Mouse (Mus musculus) kidney, postnatal 10 days (tissue): ENCODE results near the gene BC017158.

ENCODE experiments used
- DNase-seq: peaks from one replicate; pipeline ENCODE4 v3.0.0; 2021; ENCODE audit warnings: mixed read lengths

BC017158 gene

GRCm38 (mm10) chr7:128255757-128256156, 42.2 kb downstream of the BC017158 start:
- DNase-seq = no peak

- DNase-seq = no peak
These were observed 43.0 kb downstream of the BC017158 start for GRCm38 (mm10) chr7:128254978-128255377.

DNA sequence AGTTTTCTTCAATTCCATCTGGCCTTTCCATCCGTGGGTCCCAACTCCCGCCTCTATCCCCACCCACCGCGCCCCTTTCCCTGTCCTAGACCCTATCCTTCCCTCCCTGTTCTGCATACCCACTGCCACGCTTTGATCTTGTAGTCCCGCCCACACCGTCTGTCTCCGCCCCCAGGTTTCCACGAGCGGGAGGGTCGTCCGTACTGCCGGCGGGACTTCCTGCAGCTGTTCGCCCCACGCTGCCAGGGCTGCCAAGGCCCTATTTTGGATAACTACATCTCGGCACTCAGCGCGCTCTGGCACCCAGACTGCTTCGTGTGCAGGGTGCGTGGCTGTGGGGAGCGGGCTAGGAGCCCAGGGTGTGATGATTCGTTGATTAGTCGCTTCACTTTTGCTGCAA, 45.4 kb downstream of the BC017158 start:
- DNase-seq = peak; percentile 56

DNA sequence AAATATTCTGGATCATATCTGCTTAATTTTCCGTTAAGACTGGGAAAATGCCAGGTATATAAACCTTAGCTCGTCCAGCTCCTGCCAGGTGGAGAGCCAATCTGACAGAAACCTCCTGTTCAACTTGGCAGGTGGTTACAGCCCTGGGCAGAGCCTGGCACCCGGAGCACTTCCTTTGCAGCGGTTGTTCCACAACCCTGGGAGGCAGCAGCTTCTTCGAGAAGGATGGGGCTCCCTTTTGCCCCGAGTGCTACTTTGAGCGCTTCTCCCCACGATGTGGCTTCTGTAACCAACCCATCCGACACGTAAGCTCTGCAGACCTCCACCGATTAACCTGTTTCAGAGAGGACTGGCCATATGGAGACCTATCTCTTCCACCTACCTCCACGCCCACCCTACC, 46.0 kb downstream of the BC017158 start:
- DNase-seq = no peak

DNA sequence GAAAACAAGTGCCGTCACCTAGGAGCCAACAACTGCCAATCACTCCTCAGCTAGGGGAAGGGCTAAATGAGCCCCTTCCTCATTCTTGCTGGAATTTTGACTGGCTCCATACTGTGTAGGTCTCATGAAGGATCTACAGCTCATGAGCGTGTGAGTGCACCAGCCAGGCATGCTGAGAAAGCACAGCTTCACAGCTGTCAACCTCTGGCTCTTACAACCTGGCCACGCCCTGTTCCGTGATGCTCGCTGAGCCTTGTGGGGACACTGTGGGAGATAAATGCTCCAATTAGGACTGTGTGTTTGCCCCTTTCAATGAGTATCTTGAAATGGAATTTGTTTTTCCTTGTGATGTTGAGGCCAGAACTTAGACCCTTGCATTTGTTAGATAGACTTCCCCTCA, 48.0 kb downstream of the BC017158 start:
- no peak for DNase-seq

DNA sequence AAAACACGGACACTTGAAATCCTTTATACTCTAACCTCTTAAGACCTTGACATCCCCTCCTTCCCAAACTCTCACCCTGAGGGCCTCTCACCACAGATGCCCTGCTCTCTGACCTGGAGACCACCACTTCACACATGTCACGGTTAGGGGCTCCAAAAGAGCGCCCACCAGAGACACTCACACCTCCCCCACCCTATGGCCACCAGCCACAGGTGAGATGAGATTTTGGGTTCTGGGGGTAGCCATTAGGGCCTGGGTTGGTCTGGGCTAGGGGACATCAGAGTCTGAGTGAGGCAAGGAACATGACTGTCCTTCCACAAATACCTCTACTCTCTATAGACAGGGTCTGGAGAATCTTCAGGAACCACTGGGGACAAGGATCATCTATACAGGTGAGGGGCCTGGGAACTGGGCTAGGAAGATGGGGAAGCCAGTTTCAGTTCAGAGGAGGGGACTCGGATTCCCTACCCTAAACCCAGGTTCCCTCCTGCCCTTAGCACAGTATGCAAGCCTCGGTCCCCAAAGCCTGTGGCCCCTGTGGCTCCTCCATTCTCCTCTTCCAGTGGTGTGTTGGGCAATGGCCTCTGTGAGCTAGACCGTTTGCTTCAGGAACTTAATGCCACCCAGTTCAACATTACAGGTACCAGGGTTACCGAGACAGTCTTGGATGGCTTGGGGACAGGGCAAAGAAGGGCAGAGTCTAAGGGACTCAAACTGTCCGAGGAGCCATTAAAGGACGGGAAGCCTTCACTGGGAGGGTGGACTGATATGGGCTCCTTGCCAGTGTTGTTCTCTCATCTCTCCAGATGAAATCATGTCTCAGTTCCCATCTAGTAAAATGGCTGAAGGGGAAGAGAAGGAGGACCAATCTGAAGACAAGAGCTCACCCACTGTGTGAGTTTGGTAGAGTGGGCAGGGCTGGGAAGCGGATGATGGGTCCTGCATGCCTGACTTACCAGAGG, 49.6 kb downstream of the BC017158 start:
- no peak for DNase-seq

DNA sequence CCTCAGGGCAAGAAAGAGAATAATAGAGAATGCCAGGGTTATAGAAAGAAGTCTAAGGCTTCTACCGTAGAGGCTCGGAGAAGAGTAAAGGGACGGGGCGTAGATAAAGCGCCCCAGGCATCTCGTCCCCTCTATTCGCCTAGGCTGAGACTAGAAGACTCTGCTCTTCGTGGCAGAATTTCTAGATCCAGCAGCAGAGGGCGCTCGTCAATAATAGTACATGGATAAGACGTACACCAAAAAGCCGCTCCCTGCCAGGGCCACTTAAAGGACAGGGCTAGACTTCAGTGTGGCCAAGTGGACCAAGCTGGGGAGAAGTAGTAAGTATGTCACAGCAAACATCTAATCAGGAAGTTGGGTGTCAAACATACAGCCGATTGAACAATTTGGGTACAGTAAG, 50.5 kb downstream of the BC017158 start:
- peak; percentile 94 for DNase-seq

DNA sequence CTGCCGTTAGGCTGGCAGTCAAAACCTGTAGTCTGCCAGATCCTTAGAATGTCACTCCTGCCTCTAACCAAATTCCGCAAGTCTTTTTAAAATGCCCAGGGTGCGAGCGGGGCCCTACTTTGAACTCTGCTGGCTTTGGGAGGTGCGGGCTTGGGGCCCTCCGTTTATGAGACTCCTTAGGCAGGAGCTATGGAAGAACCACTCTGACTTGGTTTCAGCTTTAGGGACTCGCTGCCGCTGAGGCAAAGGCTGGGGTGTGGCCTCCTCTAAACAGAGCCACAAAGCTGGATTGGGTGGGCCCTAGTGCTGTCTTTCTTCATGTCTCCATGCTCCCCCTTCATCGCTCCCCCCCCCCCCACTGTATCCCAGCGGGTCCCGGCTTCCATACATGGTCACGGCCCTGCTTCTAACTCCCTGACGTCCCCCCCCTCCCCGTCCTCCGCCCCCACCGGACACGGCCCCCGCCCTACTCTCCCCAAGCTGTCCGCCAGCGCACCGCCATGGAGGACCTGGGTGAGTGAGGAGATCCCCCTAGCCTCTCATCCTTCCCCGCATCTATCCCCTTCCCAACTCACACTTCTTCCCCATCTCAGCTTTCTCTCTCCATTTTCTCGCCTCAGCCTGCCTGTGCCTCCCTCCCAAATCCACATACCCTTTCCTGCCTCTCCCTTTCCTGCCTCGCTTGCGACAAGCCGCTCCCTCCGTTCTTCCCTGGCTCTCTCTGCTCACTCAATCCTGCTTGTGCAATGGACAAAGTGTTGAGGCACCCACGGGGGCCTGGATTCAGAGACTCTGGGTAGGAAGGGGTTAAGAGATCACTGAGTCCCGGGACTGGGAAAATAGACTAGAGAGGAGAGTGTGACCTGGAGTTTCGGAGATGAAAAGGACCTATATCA, 51.2 kb downstream of the BC017158 start, which contains the start of gene Tgfb1i1:
Gene Tgfb1i1 (plus strand): TSS at position 317 of the 896 bp plus-strand sequence.
- DNase-seq = peak; percentile 85

- no peak for DNase-seq
These were observed 52.4 kb downstream of the BC017158 start for GRCm38 (mm10) chr7:128245547-128245946.

DNA sequence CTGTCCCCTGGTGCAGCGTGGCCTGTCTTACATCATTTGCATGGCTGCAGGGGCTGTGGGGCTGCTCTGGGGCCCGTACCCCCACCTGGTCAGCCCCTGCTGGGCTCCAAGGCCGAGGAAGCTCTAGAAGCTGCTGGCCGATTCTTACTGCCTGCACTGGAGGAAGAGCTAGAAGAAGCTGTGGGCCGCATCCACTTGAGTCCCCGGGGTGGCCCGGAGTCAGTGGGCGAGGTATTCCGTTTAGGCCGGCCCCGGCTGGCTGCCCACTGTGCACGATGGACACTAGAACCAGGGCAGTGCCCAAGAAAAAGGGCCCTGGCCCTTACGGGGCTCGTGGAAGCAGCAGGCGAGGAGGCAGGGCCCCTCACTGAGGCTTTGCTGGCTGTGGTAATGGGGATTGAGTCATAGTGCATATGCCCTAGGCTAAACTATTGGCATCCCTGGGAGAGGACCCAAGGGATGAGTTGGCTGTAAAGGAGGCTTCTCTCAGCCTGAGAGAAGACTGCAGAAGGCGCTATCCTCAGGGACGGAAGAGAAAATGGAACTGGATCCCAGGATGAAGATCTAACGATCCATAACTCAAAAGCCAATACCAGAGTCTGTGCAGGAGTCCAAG, 53.5 kb downstream of the BC017158 start:
- DNase-seq = no peak

DNA sequence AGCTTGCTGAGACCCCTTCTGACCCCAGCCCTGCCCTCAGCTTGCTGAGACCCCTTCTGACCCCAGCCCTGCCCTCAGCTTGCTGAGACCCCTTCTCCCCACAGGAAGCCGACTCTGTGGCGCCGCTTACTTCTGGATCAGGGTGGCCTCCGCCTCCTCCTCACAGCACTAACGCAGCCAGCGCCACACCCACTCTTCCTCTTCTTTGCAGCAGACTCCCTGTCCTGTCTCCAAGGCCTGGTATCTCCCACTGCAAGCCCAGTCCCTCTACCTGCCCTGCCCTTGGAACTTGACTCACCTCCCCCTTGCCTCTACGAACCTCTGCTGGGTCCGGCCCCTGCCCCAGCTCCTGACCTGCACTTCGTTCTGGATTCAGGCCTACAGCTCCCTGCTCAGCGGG, 54.0 kb downstream of the BC017158 start:
- DNase-seq = no peak

DNA sequence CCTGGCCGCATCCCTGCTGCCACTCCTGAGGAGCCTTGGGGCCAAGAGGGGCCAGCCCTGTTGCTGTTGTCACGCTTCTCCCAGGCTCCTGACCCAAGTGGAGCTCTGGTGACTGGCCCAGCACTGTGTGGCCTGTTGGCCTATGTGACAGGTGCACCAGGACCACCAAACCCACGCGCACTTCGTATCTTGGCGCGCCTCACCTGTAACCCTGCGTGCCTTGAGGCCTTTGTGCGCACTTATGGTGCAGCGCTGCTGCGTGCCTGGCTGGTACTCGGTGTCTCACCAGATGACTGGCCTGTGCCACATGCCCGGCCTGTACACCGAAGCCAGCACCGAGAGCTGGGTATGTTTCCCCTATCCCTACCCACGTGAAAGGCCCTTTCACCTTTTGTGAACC, 55.6 kb downstream of the BC017158 start:
- DNase-seq = no peak

DNA sequence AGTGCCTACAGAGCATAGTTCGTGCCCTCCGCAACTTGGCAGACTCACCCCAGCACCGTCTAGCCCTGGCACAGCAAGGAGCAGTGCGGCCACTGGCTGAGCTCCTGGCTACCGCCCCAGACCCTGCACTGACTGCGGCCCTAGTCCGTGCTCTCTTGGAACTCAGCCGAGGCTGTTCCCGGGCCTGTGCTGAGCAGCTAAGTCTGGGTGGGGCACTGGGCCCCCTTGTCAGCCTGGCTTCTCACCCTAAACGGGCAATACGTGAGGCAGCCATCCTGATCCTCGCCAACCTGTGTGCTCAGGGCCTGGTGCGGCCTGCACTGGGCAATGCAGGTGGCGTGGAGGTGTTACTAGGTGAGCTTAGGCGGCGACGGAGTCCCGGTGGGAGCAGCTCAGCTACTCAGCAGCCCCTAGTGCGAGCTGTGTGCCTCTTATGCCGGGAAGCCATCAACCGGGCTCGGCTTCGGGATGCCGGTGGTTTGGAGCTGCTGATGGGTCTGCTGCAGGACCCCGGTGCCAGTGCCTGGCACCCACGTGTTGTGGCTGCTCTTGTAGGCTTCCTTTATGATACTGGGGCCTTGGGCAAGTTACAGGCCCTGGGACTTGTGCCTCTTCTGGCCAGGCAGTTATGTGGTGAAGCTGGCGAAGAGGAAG, 57.7 kb downstream of the BC017158 start:
- no peak for DNase-seq

DNA sequence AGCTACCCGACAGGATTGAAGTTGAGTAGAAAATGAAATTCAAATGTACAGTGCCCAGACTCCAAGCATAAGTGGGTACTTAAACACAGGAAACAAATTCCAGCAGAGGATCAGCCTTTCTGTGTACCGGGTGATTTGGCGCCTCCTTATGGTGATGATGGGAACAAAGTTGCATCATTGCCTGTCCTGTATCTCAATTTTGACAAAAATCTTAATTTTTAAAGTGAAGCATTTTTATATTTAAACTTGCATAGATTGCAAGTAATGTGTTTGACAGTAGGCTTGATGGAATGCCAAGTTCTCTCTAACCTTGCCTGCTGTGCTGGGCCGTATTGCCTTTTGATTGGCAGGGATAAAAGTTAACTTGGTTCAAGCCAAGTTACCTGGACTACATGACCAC, 59.0 kb downstream of the BC017158 start:
- DNase-seq = peak; percentile 62

- DNase-seq = peak; percentile 100
These were observed 59.8 kb downstream of the BC017158 start, which contains the start of gene 9130023H24Rik for GRCm38 (mm10) chr7:128237927-128238778. Gene 9130023H24Rik, minus strand, starts transcription at chr7:128238031.

DNA sequence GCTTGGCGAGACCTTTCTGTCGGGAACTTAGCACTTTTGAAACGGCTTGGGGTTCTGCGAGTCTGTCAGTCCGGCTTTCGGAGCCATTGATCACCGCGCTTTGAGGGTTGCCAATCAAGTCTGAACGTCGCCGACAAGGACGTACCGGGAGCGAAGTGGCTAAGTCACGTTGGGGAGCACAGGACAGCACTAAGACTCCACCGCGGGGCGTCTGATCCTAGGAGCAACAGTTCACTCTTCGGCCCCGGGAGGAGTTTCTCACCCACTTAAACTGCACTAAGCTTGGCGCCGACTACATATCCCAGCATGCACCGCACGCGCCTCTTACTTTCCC, 60.4 kb downstream of the BC017158 start:
- no peak for DNase-seq

- peak; percentile 92 for DNase-seq
These were observed 60.9 kb downstream of the BC017158 start, which contains the start of gene Armc5 for GRCm38 (mm10) chr7:128236856-128237592. Gene Armc5, plus strand, starts transcription at chr7:128237342.

DNA sequence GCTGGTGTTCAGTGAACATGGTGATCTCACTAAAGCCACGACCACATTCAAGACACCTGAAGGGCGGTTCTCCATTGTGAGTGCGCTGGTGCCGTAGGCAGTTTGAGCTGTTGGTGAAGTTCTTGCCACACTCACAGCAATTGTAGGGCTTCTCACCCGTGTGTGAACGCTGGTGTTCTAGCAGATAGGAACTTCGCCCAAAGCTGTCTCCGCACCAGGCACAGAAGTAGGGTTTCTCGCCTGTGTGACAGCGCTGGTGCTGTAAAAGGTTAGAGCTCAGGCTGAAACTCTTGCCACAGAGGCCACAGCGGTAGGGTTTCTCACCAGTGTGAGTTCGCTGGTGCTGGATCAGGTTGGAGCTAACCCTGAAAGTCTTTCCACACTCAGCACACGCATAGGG, 61.5 kb downstream of the BC017158 start:
- DNase-seq = no peak

- DNase-seq = no peak
These were observed 62.5 kb downstream of the BC017158 start for GRCm38 (mm10) chr7:128235481-128235880.

GRCm38 (mm10) chr7:128234796-128235195, 63.2 kb downstream of the BC017158 start:
- DNase-seq = no peak

- DNase-seq = no peak
These were observed 66.2 kb downstream of the BC017158 start for GRCm38 (mm10) chr7:128231741-128232140.
